Mouse (Mus musculus) forebrain, embryonic 11.5 days (tissue): ENCODE data around the gene Gsn. TPM values are rescaled to one million over a fixed set of nuclear protein-coding genes. Genes with fewer than 3 reads are reported as not detected.

Experiments
- ATAC-seq: fragments of 200-750 bp; cut with Nextera tagmentation; replicated peaks from 2 replicates; pipeline ENCODE4 v1.8.0; 2017; ENCODE audit warnings: moderate TSS enrichment; ENCODE audit not compliant: low FRiP score
- DNase-seq: peaks from one replicate; pipeline ENCODE4 v3.0.0-alpha.2; 2017; ENCODE audit warnings: low spot score
- H3K27ac ChIP-seq: fragments of 300-500 bp; sonication (generic); 2 replicates; pipeline ENCODE4 v1.5.1; 2014; ENCODE audit warnings: low read depth, low read length
- H3K27me3 ChIP-seq: fragments of 300-500 bp; sonication (generic); 2 replicates; pipeline ENCODE4 v1.6.1; 2014; ENCODE audit warnings: mild to moderate bottlenecking, low read length, mixed read lengths; ENCODE audit not compliant: control insufficient read depth, insufficient read depth
- H3K36me3 ChIP-seq: fragments of 300-500 bp; sonication (generic); 2 replicates; pipeline ENCODE4 v1.6.1; 2014; ENCODE audit warnings: mild to moderate bottlenecking, low read length, moderate library complexity, mixed read lengths; ENCODE audit not compliant: control insufficient read depth, insufficient read depth
- H3K4me1 ChIP-seq: fragments of 300-500 bp; sonication (generic); replicated peaks from 2 replicates; pipeline ENCODE4 v1.6.1; 2014; ENCODE audit warnings: low read length, mixed read lengths; ENCODE audit not compliant: control insufficient read depth, insufficient read depth
- H3K4me2 ChIP-seq: fragments of 300-500 bp; sonication (generic); 2 replicates; pipeline ENCODE4 v1.6.1; 2014; ENCODE audit warnings: low read depth, mild to moderate bottlenecking, low read length, moderate library complexity, mixed read lengths; ENCODE audit not compliant: severe bottlenecking
- H3K4me3 ChIP-seq: fragments of 300-500 bp; sonication (generic); 2 replicates; pipeline ENCODE4 v1.5.1; 2014; ENCODE audit warnings: low read depth, low read length
- H3K9ac ChIP-seq: fragments of 300-500 bp; sonication (generic); 2 replicates; pipeline ENCODE4 v1.6.1; 2014; ENCODE audit warnings: low read length
- H3K9me3 ChIP-seq: fragments of 300-500 bp; sonication (generic); 2 replicates; pipeline ENCODE4 v1.6.1; 2016; ENCODE audit warnings: low read length, mixed read lengths; ENCODE audit not compliant: control insufficient read depth
- WGBS: fragments of 180-500 bp; shearing (Covaris S2); extraction: QIAGEN DNeasy Blood & Tissue Kit; methylation state at CpG from one replicate; pipeline ENCODE4 v1.1.7; 2014; 5-methylcytosine and 5-hydroxymethylcytosine counted together
- polyA plus RNA-seq: library from polyadenylated mRNA; unstranded; fragments of >200 nt; fragmentation: Nextera tagmentation; extraction: Ambion mirVana; gene quantifications from 2 replicates; pipeline ENCODE4 v1.2.1, GENCODE M21; 2014

Gene Gsn
- 28.0 and 33.4 TPM in 2 replicates for polyA plus RNA-seq

- Histone ChIP-seq H3K27ac (no peak within 1 kb of the TSS), H3K4me1 (peaks cover 7% of the 10 kb centered on the region; the same call in 1 of the 2 replicates), H3K4me2 (peak within 1 kb of the TSS; percentile 91), H3K36me3 (no peaks in the 10 kb centered on the region), H3K27me3 (peaks cover 6% of the 10 kb centered on the region; the same call in 1 of the 2 replicates), H3K4me3 (peak within 1 kb of the TSS; percentile 49), H3K9ac (peak within 1 kb of the TSS; percentile 58), H3K9me3 (no peaks in the 10 kb centered on the region)
- 4% methylated on average over 54 of the region's 54 CpGs for WGBS
- peak; percentile 84 for DNase-seq
- ATAC-seq, result peak; percentile 89
These were observed at the start of gene Gsn for GRCm38 (mm10) chr2:35255885-35256833. Gene Gsn (plus strand): TSS chr2:35256380.

- ATAC-seq (no peak), DNase-seq (no peak)
- H3K36me3 ChIP-seq, result no peaks in the 10 kb centered on the region
- H3K27ac ChIP-seq, result no peak overlapping the region
- H3K4me3 ChIP-seq, result no peak overlapping the region
- H3K9me3 ChIP-seq, result no peaks in the 10 kb centered on the region
- H3K4me2 ChIP-seq, result no peak overlapping the region
- 89% methylated on average over 3 of the region's 3 CpGs for WGBS
- H3K9ac ChIP-seq, result no peak overlapping the region
- H3K27me3 ChIP-seq, result no peaks in the 10 kb centered on the region
- H3K4me1 ChIP-seq, result no peaks in the 10 kb centered on the region
These were observed 49.4 kb upstream of the Gsn start for GRCm38 (mm10) chr2:35206761-35207160.

GRCm38 (mm10) chr2:35208054-35208453 lies 48.1 kb upstream of the Gsn start:
- Histone ChIP-seq H3K4me2 (no peak overlapping the region), H3K27me3 (no peaks in the 10 kb centered on the region), H3K4me1 (no peaks in the 10 kb centered on the region), H3K27ac (no peak overlapping the region), H3K36me3 (no peaks in the 10 kb centered on the region), H3K4me3 (no peak overlapping the region), H3K9me3 (no peaks in the 10 kb centered on the region), H3K9ac (no peak overlapping the region)
- DNase-seq, result no peak
- 79% methylated on average over 3 of the region's 3 CpGs for WGBS
- no peak for ATAC-seq

- Histone ChIP-seq H3K4me2 (no peak overlapping the region), H3K27ac (no peak overlapping the region), H3K36me3 (no peaks in the 10 kb centered on the region), H3K4me3 (no peak overlapping the region), H3K4me1 (no peaks in the 10 kb centered on the region), H3K9ac (no peak overlapping the region), H3K27me3 (no peaks in the 10 kb centered on the region), H3K9me3 (no peaks in the 10 kb centered on the region)
- 74% methylated on average over 8 of the region's 8 CpGs for WGBS
- DNase-seq (no peak), ATAC-seq (no peak)
These were observed 47.1 kb upstream of the Gsn start for GRCm38 (mm10) chr2:35208931-35209665.

GRCm38 (mm10) chr2:35211681-35212080 lies 44.5 kb upstream of the Gsn start:
- Histone ChIP-seq H3K9me3 (no peaks in the 10 kb centered on the region), H3K27me3 (no peaks in the 10 kb centered on the region), H3K9ac (no peak overlapping the region), H3K4me2 (no peak overlapping the region), H3K4me1 (peaks cover 7% of the 10 kb centered on the region; the same call in 1 of the 2 replicates), H3K4me3 (no peak overlapping the region), H3K36me3 (no peaks in the 10 kb centered on the region), H3K27ac (no peak overlapping the region)
- ATAC-seq (no peak), DNase-seq (no peak)
- 78% methylated on average over 3 of the region's 3 CpGs for WGBS

- Histone ChIP-seq H3K36me3 (no peaks in the 10 kb centered on the region), H3K4me3 (no peak overlapping the region), H3K9me3 (no peaks in the 10 kb centered on the region), H3K27ac (no peak overlapping the region), H3K9ac (no peak overlapping the region), H3K4me2 (no peak overlapping the region), H3K4me1 (peaks cover 7% of the 10 kb centered on the region; the same call in 1 of the 2 replicates), H3K27me3 (no peaks in the 10 kb centered on the region)
- DNase-seq (no peak), ATAC-seq (no peak)
- 86% methylated on average over 12 of the region's 12 CpGs for WGBS
These were observed 42.8 kb upstream of the Gsn start for GRCm38 (mm10) chr2:35213345-35213910.

GRCm38 (mm10) chr2:35214881-35215358 lies 41.3 kb upstream of the Gsn start:
- no peaks in the 10 kb centered on the region for H3K9me3 ChIP-seq
- DNase-seq, result peak; percentile 97
- no peak overlapping the region for H3K4me3 ChIP-seq
- H3K27ac ChIP-seq, result peak overlapping the region; percentile 64
- peaks cover 7% of the 10 kb centered on the region; the same call in 1 of the 2 replicates for H3K4me1 ChIP-seq
- peak; percentile 95 for ATAC-seq
- WGBS, result 3% methylated on average over 12 of the region's 12 CpGs
- peak overlapping the region; percentile 37; the same call in 1 of the 2 replicates for H3K9ac ChIP-seq
- H3K27me3 ChIP-seq, result no peaks in the 10 kb centered on the region
- peak overlapping the region; percentile 36; the same call in 1 of the 2 replicates for H3K4me2 ChIP-seq
- no peaks in the 10 kb centered on the region for H3K36me3 ChIP-seq

- H3K9ac ChIP-seq, result no peak overlapping the region; the same call in 1 of the 2 replicates
- no peaks in the 10 kb centered on the region for H3K36me3 ChIP-seq
- peaks cover 7% of the 10 kb centered on the region; the same call in 1 of the 2 replicates for H3K4me1 ChIP-seq
- peak; percentile 60 for DNase-seq
- no peaks in the 10 kb centered on the region for H3K9me3 ChIP-seq
- ATAC-seq, result peak; percentile 56
- peak overlapping the region; percentile 64 for H3K27ac ChIP-seq
- H3K4me3 ChIP-seq, result no peak overlapping the region
- H3K4me2 ChIP-seq, result peak overlapping the region; percentile 36; the same call in 1 of the 2 replicates
- no peaks in the 10 kb centered on the region for H3K27me3 ChIP-seq
- 21% methylated on average over 14 of the region's 14 CpGs for WGBS
These were observed 40.8 kb upstream of the Gsn start for GRCm38 (mm10) chr2:35215363-35215762.
